Mouse (Mus musculus): Measurements from ENCODE around the gene Setx.
A peak's percentile ranks its signal among the peaks of the same experiment; 100 is the strongest.

Setx gene

DNA sequence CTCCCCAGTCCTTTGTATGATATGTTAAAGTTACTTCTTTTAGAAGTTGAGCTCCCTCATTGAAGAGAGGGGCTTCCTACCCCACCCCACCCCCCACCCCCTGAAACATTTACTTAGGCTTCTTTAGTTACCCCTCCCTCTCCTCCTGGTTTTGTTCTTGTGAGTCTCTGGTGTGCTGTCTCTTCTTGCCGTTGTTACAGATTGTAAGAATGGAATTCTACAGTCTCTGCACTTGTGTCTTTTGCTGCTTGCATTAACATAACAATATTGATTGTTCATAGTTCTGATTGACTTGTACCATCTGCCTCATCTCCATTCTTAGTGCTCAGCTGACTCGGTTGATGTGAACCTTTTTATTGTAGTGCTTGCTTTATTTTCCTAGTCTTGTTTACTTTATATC, 28.0 kb downstream of the Setx start:
- DNase-seq, result no peak

DNA sequence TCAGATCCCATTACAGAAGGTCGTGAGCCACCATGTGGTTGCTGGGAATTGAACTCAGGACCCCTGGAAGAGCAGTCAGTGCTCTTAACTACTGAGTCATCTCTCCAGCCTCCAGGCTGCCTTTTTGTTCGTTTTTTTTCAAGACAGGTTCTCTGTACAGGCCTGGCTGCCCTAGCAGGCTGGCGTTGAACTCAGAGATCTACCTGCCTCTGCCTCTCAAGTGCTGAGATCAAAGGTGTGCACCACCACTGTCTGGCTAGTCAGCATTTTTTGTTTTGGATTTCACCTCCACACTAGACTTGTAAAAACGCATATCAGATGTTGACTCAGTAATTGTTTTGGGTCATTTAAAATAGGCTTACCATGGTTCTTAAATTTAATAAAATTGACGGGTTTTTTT, 44.1 kb downstream of the Setx start:
- DNase-seq, result no peak

- no peak for DNase-seq
These were observed 50.9 kb downstream of the Setx start for GRCm38 (mm10) chr2:29174887-29175286.

- no peak for DNase-seq
These were observed 55.8 kb downstream of the Setx start for GRCm38 (mm10) chr2:29179810-29180209.

DNA sequence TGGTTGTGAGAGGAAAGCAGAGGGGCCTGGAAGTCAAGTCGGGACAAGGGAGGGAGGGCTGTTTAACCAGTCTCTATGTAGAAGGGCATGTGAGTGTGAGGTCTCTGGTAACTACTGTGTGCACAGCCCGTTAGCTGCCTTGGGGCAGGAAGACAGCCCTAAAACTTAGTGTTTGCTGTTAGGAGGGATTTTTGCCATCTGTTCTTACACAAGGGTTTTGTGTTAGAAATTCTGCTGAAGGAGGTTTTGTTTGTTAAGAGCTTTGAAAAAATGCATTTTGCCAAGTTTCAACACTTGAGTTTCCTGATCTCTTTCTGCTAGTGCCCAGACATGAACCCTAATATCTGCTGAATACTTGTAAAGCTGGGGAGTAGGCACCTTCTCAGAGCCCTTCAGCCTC, 57.1 kb downstream of the Setx start:
- no peak for DNase-seq

GRCm38 (mm10) chr2:29183266-29183924, 59.4 kb downstream of the Setx start:
- no peak for DNase-seq

GRCm38 (mm10) chr2:29186209-29186608, 62.2 kb downstream of the Setx start:
- no peak for DNase-seq

GRCm38 (mm10) chr2:29190392-29190791, 66.4 kb downstream of the Setx start:
- peak in 1 of 2 experiments; percentile 15 for DNase-seq

DNA sequence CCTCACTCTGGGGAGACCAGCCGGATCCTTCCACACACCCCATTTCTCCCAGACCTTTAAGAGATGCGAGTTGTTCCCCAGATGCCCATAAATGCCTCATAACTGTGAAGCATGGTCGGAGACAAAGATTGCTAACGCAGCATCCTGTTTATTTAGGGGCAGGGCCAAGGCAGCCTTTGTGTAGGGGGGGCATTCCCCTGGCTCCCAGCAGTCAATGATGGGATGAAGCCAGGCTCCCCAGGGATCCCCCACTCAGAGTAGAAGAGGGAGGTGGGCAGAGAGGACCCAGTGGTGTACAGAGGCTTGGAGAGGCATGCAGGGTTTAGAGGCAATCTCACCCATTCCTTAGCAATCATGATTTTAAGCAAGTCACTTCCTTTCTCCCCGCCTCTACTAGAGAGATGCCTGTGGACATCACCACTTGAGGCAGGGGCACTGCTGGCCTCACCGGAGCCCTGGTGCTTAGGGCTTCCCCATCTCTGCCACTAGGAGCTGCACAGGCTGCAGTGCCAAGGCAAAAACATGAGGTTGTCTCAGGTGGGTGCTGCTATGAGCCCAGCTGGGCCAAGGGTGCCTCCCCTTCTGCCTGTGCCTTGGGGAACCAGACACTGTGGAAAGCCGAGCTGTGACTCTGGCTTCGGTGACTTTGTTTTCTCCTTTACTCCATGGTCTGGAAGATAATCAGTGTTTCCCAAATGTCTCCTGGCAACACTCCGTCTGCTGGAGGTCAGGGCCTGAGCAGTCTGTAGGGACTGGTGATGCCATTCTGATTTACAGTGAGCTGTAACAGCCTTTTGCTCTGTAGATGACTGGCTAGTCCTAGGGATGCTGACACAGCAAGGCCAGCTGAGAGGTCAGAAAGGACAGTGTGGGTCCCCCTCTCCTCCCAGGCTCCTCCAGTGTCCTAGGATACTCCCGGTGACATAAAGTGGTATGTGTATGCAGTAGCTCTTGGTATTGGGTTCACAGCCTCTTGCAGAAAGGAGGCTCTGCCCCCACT, 67.5 kb downstream of the Setx start:
- peak in 1 of 2 experiments; percentile 26 for DNase-seq

- DNase-seq, result peak in 1 of 2 experiments; percentile 19
These were observed 68.8 kb downstream of the Setx start for GRCm38 (mm10) chr2:29192629-29193278.

GRCm38 (mm10) chr2:29193819-29194546, 70.0 kb downstream of the Setx start:
- peak in 1 of 2 experiments; percentile 43 for DNase-seq

- peak; percentile 80 to 87 for DNase-seq
These were observed 70.8 kb downstream of the Setx start for GRCm38 (mm10) chr2:29194547-29195463.

GRCm38 (mm10) chr2:29196844-29197243, 72.9 kb downstream of the Setx start:
- DNase-seq, result peak in 1 of 2 experiments; percentile 18

GRCm38 (mm10) chr2:29198446-29198845, 74.5 kb downstream of the Setx start:
- no peak for DNase-seq

GRCm38 (mm10) chr2:29199909-29200308, 75.9 kb downstream of the Setx start:
- DNase-seq, result peak in 1 of 2 experiments; percentile 57

- DNase-seq, result no peak
These were observed 77.4 kb downstream of the Setx start for GRCm38 (mm10) chr2:29201223-29201955.

- DNase-seq, result no peak
These were observed 82.2 kb downstream of the Setx start for GRCm38 (mm10) chr2:29206156-29206555.

- peak; percentile 42 to 48 for DNase-seq
These were observed 92.5 kb downstream of the Setx start for GRCm38 (mm10) chr2:29216286-29217012.

- no peak for DNase-seq
These were observed 93.1 kb downstream of the Setx start for GRCm38 (mm10) chr2:29217042-29217441.

GRCm38 (mm10) chr2:29217897-29218296, 93.9 kb downstream of the Setx start:
- peak; percentile 46 to 59 for DNase-seq
